Mouse (Mus musculus) testis, adult 2 months (tissue): ENCODE data around the gene Gm9821.

Experiments
- CTCF ChIP-seq: fragments of 200-500 bp; IDR thresholded peaks from 2 replicates; pipeline ENCODE4 v1.5.1; 2012; ENCODE audit warnings: low read depth, mild to moderate bottlenecking, inconsistent platforms, low read length, moderate library complexity; ENCODE audit not compliant: control insufficient read depth, insufficient read depth, insufficient replicate concordance
- POLR2A ChIP-seq: fragments of 200-500 bp; IDR thresholded peaks from 2 replicates; pipeline ENCODE4 v1.6.1; 2012; ENCODE audit warnings: low read depth, mild to moderate bottlenecking, inconsistent platforms, low read length, moderate library complexity; ENCODE audit not compliant: control insufficient read depth

- TF ChIP-seq CTCF (no peak), POLR2A (no peak)
These were observed 33.0 kb downstream of the Gm9821 start for GRCm38 (mm10) chr2:91978547-91978946.
